Mouse (Mus musculus): ENCODE measurements around the gene Mal. TPM values are rescaled to one million over a fixed set of nuclear protein-coding genes. Genes with fewer than 3 reads are reported as not detected.
A peak's percentile ranks its signal among the peaks of the same experiment; 100 is the strongest.

The Mal gene
- polyA plus RNA-seq, 1 experiment from 2014 or later: 146 TPM

- ATAC-seq (replicated peaks; ENCODE audit: low FRiP score, low read depth) (no peak), DNase-seq (ENCODE audit: low spot score) (no peak)
- 90% methylated on average over 6 of the region's 6 CpGs for WGBS
- Histone ChIP-seq H3K4me3 (replicated peaks; ENCODE audit: low read depth, low read length) (no peak overlapping the region), H3K9me3 (replicated peaks; ENCODE audit: low read length) (no peaks in the 10 kb centered on the region), H3K27me3 (ENCODE audit: insufficient read depth, low read length) (no peaks in the 10 kb centered on the region), H3K36me3 (ENCODE audit: insufficient read depth, low read length) (0 out of 2 replicates have a peak, but pooled peaks cover 3% of the 10 kb centered on the region), H3K4me1 (replicated peaks; ENCODE audit: insufficient read depth, low read length) (0 out of 2 replicates have a peak, but pooled peaks cover 5% of the 10 kb centered on the region), H3K27ac (no peak overlapping the region), H3K9ac (ENCODE audit: low read depth, low read length) (no peak overlapping the region), H3K4me2 (ENCODE audit: low read length) (no peak overlapping the region)
- TF ChIP-seq CTCF (IDR thresholded peaks at IDR 0.05; ENCODE audit: low read depth): no peak
Measured at GRCm38 (mm10) chr2:127648145-127648544, 8.3 kb downstream of the Mal start.

DNA sequence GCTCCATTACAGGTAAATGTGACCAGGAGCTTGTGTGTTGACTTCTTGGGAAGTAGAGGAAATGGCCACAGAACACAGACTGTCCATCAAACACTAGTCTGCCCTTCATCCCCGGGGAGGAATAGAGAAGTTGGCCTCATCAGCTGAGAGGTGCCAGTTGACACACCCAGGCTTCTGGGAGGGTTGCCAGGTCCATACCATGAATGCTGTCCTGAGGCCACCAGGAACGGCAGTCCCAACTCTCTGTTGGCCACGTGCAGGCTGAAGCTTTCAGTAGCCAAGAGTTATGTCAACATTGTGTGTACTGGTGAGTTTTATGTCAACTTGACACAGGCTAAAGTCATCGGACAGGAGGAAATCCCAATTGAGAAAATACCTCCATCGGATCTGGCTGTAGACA, 9.6 kb downstream of the Mal start:
- H3K4me1 ChIP-seq (replicated peaks; ENCODE audit: insufficient read depth, low read length): 0 out of 2 replicates have a peak, but pooled peaks cover 5% of the 10 kb centered on the region
- H3K27me3 ChIP-seq (ENCODE audit: insufficient read depth, low read length): no peaks in the 10 kb centered on the region
- 66% methylated on average over 5 of the region's 5 CpGs for WGBS
- H3K36me3 ChIP-seq (ENCODE audit: insufficient read depth, low read length): 0 out of 2 replicates have a peak, but pooled peaks cover 3% of the 10 kb centered on the region
- ATAC-seq (replicated peaks; ENCODE audit: low FRiP score, low read depth): no peak
- H3K9ac ChIP-seq (ENCODE audit: low read depth, low read length): no peak overlapping the region
- H3K9me3 ChIP-seq (replicated peaks; ENCODE audit: low read length): no peaks in the 10 kb centered on the region
- H3K4me2 ChIP-seq (ENCODE audit: low read length): no peak overlapping the region
- H3K27ac ChIP-seq: no peak overlapping the region
- DNase-seq (ENCODE audit: low spot score): no peak
- TF ChIP-seq CTCF (IDR thresholded peaks at IDR 0.05; ENCODE audit: low read depth): no peak
- H3K4me3 ChIP-seq (replicated peaks; ENCODE audit: low read depth, low read length): no peak overlapping the region

DNA sequence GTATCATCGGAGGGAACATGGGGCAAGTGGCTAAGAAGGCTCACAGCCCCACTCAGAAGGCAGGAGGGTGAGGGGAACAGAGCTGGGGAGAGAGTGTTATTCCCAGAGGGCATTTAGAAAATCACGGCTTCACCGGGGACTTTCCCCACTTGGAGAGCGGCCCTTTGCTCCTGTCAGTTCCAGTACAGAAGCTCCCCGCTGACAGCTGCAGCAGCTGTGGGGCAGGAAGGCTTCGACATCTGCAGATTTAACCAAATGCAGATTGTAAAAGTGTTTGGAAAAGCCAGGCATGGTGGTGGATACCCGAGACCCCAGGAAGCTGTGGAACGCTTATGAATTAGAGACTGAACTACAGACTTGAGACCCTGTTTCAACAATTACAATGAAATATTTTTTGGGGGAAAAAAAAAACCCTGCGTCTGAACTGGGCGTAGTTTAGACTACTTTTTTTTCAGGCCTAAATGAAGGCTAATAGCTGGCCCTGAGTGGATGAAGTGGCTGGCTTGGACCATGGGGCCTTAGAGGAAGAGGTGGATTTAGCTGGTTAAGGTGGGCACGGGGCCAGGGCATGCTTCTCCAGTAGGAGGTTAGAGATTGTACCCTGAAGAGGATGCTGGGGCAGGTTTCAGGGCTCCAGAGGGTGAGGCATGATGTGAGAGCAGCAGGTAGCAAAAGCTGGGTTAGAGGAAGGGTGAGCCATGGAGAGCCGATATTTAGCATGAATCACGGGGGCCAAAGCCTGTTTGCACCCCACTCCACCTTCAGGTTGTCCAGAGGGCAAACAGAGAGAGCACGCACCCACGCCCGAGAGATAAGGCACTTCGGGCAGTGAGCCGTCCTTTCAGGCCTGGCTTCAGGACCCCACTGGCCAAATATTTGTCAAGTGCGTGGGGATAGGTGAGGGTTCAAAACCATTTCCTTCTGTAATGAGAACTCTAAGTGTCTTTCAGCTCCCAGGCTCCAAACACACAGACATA, 12.5 kb downstream of the Mal start:
- no peak overlapping the region for H3K27ac ChIP-seq
- no peak for TF ChIP-seq CTCF (IDR thresholded peaks at IDR 0.05; ENCODE audit: low read depth)
- no peaks in the 10 kb centered on the region for H3K27me3 ChIP-seq (ENCODE audit: insufficient read depth, low read length)
- no peak for ATAC-seq (replicated peaks; ENCODE audit: low FRiP score, low read depth)
- H3K4me2 ChIP-seq (ENCODE audit: low read length): no peak overlapping the region
- no peak for DNase-seq (ENCODE audit: low spot score)
- 0 out of 2 replicates have a peak, but pooled peaks cover 5% of the 10 kb centered on the region for H3K4me1 ChIP-seq (replicated peaks; ENCODE audit: insufficient read depth, low read length)
- H3K9me3 ChIP-seq (replicated peaks; ENCODE audit: low read length): no peaks in the 10 kb centered on the region
- WGBS: 61% methylated on average over 19 of the region's 19 CpGs
- no peak overlapping the region for H3K4me3 ChIP-seq (replicated peaks; ENCODE audit: low read depth, low read length)
- no peak overlapping the region for H3K9ac ChIP-seq (ENCODE audit: low read depth, low read length)
- 0 out of 2 replicates have a peak, but pooled peaks cover 3% of the 10 kb centered on the region for H3K36me3 ChIP-seq (ENCODE audit: insufficient read depth, low read length)

- ATAC-seq (replicated peaks; ENCODE audit: low FRiP score, low read depth) (no peak), DNase-seq (ENCODE audit: low spot score) (no peak)
- Histone ChIP-seq H3K36me3 (ENCODE audit: insufficient read depth, low read length) (no peaks in the 10 kb centered on the region), H3K4me1 (replicated peaks; ENCODE audit: insufficient read depth, low read length) (no peaks in the 10 kb centered on the region), H3K27ac (no peak overlapping the region), H3K4me3 (replicated peaks; ENCODE audit: low read depth, low read length) (no peak overlapping the region), H3K9me3 (replicated peaks; ENCODE audit: low read length) (no peaks in the 10 kb centered on the region), H3K9ac (ENCODE audit: low read depth, low read length) (no peak overlapping the region), H3K4me2 (ENCODE audit: low read length) (no peak overlapping the region), H3K27me3 (ENCODE audit: insufficient read depth, low read length) (no peaks in the 10 kb centered on the region)
- WGBS: 70% methylated on average over 9 of the region's 9 CpGs
- no peak for TF ChIP-seq CTCF (IDR thresholded peaks at IDR 0.05; ENCODE audit: low read depth)
Measured at GRCm38 (mm10) chr2:127638973-127639372, 17.5 kb downstream of the Mal start.

DNA sequence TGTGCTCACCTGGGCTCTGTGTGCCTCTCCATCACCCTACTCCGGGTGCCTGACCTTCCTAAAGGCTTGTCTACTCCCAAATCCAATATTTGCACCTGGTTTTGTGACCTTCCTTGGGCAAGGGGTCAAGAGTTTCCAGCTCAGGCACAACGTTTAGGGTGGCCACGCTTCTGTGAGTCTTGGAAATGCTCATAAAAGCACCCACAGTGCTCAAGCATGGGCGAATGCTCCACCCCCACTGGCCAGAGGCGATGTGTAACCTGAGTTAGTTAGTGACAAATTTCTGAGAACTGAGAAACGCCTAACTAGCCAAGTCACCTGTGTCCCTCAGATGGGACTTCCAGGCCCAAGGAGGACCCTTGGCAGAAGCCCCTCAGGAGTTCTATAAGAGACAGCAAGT, 20.9 kb downstream of the Mal start:
- 24% methylated on average over 6 of the region's 6 CpGs for WGBS
- H3K4me2 ChIP-seq (ENCODE audit: low read length): no peak overlapping the region

GRCm38 (mm10) chr2:127632601-127633000, 23.9 kb downstream of the Mal start:
- H3K4me3 ChIP-seq (replicated peaks; ENCODE audit: low read depth, low read length): no peak overlapping the region
- H3K4me1 ChIP-seq (replicated peaks; ENCODE audit: insufficient read depth, low read length): no peaks in the 10 kb centered on the region
- ATAC-seq (replicated peaks; ENCODE audit: low FRiP score, low read depth): no peak
- no peak overlapping the region for H3K9ac ChIP-seq (ENCODE audit: low read depth, low read length)
- no peaks in the 10 kb centered on the region for H3K9me3 ChIP-seq (replicated peaks; ENCODE audit: low read length)
- H3K4me2 ChIP-seq (ENCODE audit: low read length): no peak overlapping the region
- DNase-seq (ENCODE audit: low spot score): no peak
- H3K36me3 ChIP-seq (ENCODE audit: insufficient read depth, low read length): no peaks in the 10 kb centered on the region
- WGBS: 67% methylated on average over 2 of the region's 2 CpGs
- TF ChIP-seq CTCF (IDR thresholded peaks at IDR 0.05; ENCODE audit: low read depth): no peak
- H3K27ac ChIP-seq: no peak overlapping the region
- no peaks in the 10 kb centered on the region for H3K27me3 ChIP-seq (ENCODE audit: insufficient read depth, low read length)

More for the DNA sequence above, 20.9 kb downstream of the Mal start:
- no peak for DNase-seq (ENCODE audit: low spot score)
- ATAC-seq (replicated peaks; ENCODE audit: low FRiP score, low read depth): peak; percentile 83; the same call in 1 of the 2 replicates
- H3K27ac ChIP-seq: peak overlapping the region; percentile 37
- H3K27me3 ChIP-seq (ENCODE audit: insufficient read depth, low read length): no peaks in the 10 kb centered on the region
- no peak overlapping the region for H3K9ac ChIP-seq (ENCODE audit: low read depth, low read length)
- H3K36me3 ChIP-seq (ENCODE audit: insufficient read depth, low read length): no peaks in the 10 kb centered on the region
- no peak overlapping the region for H3K4me3 ChIP-seq (replicated peaks; ENCODE audit: low read depth, low read length)
- TF ChIP-seq CTCF (IDR thresholded peaks at IDR 0.05; ENCODE audit: low read depth): no peak
- no peaks in the 10 kb centered on the region for H3K4me1 ChIP-seq (replicated peaks; ENCODE audit: insufficient read depth, low read length)
- H3K9me3 ChIP-seq (replicated peaks; ENCODE audit: low read length): no peaks in the 10 kb centered on the region

Measured in kidney, postnatal 0 days (tissue).